Mouse (Mus musculus): ENCODE measurements around the gene Msgn1. TPM values are rescaled to one million over a fixed set of nuclear protein-coding genes. Genes with fewer than 3 reads are reported as not detected.

Gene Msgn1
- not detected for total RNA-seq (2021)
- long read RNA-seq, experiment 1, partial matches to known transcripts = 0 of 1 reads
- long read RNA-seq, experiment 1, other reads (novel, unspliced or antisense) = 0 of 1 reads
- long read RNA-seq, experiment 2 = 0 reads

GRCm38 (mm10) chr12:11208872-11209271 lies at the start of gene Msgn1:
TSS of gene Msgn1 (minus strand) at chr12:11208972.
- intact Hi-C loops (cut with DNase I) = no loop called here
- DNase-seq = no peak

GRCm38 (mm10) chr12:11250322-11250721 lies 41.5 kb upstream of the Msgn1 start:
- intact Hi-C loops (cut with DNase I) = no loop called here
- DNase-seq = no peak

- DNase-seq = no peak
- intact Hi-C loops (cut with DNase I) = no loop called here
Observed at GRCm38 (mm10) chr12:11247460-11247859, 38.7 kb upstream of the Msgn1 start.

- intact Hi-C loops (cut with DNase I) = no loop called here
- no peak for DNase-seq
Observed at GRCm38 (mm10) chr12:11235996-11236395, 27.2 kb upstream of the Msgn1 start.

- no peak for DNase-seq
- intact Hi-C loops (cut with DNase I) = no loop called here
Observed at GRCm38 (mm10) chr12:11230267-11230666, 21.5 kb upstream of the Msgn1 start.

- intact Hi-C loops (cut with DNase I) = no loop called here
- DNase-seq = peak in 1 of 2 experiments; percentile 21
Observed at GRCm38 (mm10) chr12:11226529-11227268, 17.9 kb upstream of the Msgn1 start.

GRCm38 (mm10) chr12:11226123-11226522 lies 17.4 kb upstream of the Msgn1 start:
- DNase-seq = no peak
- intact Hi-C loops (cut with DNase I) = no loop called here

GRCm38 (mm10) chr12:11224722-11225121 lies 15.9 kb upstream of the Msgn1 start:
- no peak for DNase-seq
- intact Hi-C loops (cut with DNase I) = no loop called here

- no peak for DNase-seq
- intact Hi-C loops (cut with DNase I) = no loop called here
Observed at GRCm38 (mm10) chr12:11223090-11223489, 14.3 kb upstream of the Msgn1 start.

GRCm38 (mm10) chr12:11222566-11222965 lies 13.8 kb upstream of the Msgn1 start:
- no peak for DNase-seq
- intact Hi-C loops (cut with DNase I) = no loop called here

GRCm38 (mm10) chr12:11221524-11222330 lies 13.0 kb upstream of the Msgn1 start:
- intact Hi-C loops (cut with DNase I) = no loop called here
- peak; percentile 28 to 35 for DNase-seq

- intact Hi-C loops (cut with DNase I) = no loop called here
- DNase-seq = no peak
Observed at GRCm38 (mm10) chr12:11217726-11218250, 9.0 kb upstream of the Msgn1 start.

GRCm38 (mm10) chr12:11216454-11216853 lies 7.7 kb upstream of the Msgn1 start:
- no peak for DNase-seq
- intact Hi-C loops (cut with DNase I) = no loop called here

GRCm38 (mm10) chr12:11215555-11215954 lies 6.8 kb upstream of the Msgn1 start:
- intact Hi-C loops (cut with DNase I) = no loop called here
- no peak for DNase-seq

- DNase-seq = no peak
Observed at GRCm38 (mm10) chr12:11214776-11215175, 6.0 kb upstream of the Msgn1 start.

GRCm38 (mm10) chr12:11212881-11213280 lies 4.1 kb upstream of the Msgn1 start:
- intact Hi-C loops (cut with DNase I) = no loop called here
- no peak for DNase-seq

More at GRCm38 (mm10) chr12:11214776-11215175, 6.0 kb upstream of the Msgn1 start:
- intact Hi-C loops (cut with DNase I) = no loop called here

GRCm38 (mm10) chr12:11210361-11210760 lies 1.6 kb upstream of the Msgn1 start:
- no peak for DNase-seq

GRCm38 (mm10) chr12:11209636-11210035 lies 864 bp upstream of the Msgn1 start:
- intact Hi-C loops (cut with DNase I) = no loop called here
- no peak for DNase-seq

More at GRCm38 (mm10) chr12:11210361-11210760, 1.6 kb upstream of the Msgn1 start:
- intact Hi-C loops (cut with DNase I) = no loop called here

- intact Hi-C loops (cut with DNase I) = no loop called here
- DNase-seq = no peak
Observed at GRCm38 (mm10) chr12:11206321-11206720, 2.5 kb downstream of the Msgn1 start.

GRCm38 (mm10) chr12:11203694-11204665 lies 4.8 kb downstream of the Msgn1 start:
- intact Hi-C loops (cut with DNase I) = no loop called here
- peak; percentile 72 to 80 for DNase-seq
